Mouse (Mus musculus): ENCODE results near the gene Emc9. TPM values are rescaled to one million over a fixed set of nuclear protein-coding genes. Genes with fewer than 3 reads are reported as not detected.
A peak's percentile ranks its signal among the peaks of the same experiment; 100 is the strongest.

Emc9 gene
- polyA plus RNA-seq, 1 experiment, result 6.1 TPM

DNA sequence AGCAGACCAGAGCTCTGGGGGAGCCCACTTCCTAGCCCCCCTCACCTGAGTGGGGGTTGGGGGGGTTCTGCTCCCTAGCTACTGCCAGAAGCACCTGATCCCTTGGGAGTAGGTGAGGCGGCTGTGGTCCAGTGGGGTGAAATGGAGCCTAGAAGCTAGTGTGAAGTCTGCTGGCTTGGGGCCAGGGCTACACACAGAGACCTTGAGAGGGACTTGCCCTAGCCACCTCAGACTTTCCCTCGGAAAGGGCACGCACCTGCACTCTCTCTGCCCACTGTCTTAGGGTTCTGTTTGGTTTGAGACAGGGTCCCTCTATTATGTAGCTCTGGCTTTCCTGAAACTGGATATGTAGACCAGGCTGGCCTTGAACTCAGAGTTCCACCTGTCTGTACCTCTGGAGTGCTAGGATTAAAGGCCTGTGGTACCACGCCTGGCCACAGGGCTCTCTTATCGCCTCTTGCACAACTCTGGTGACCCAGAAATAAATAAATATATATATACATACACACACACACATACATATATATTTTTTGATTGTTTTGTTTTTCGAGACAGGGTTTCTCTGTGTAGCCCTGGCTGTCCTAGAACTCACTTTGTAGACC is 6.3 kb downstream of the Emc9 start:
- TF ChIP-seq POLR2A (IDR thresholded peaks at IDR 0.05; ENCODE audit: insufficient read depth, low read length) (no peak), CTCF (IDR thresholded peaks at IDR 0.05; ENCODE audit: low read depth, low read length) (no peak), EP300 (IDR thresholded peaks at IDR 0.05; ENCODE audit: insufficient read depth, low read depth, low read length) (no peak)
- Histone ChIP-seq H3K4me1 (ENCODE audit: control insufficient read depth, insufficient read depth, low read length) (peaks cover 11% of the 10 kb centered on the region), H3K27me3 (ENCODE audit: control insufficient read depth, insufficient read depth, low read length, poor library complexity, severe bottlenecking) (no peaks in the 10 kb centered on the region), H3K36me3 (ENCODE audit: control insufficient read depth, insufficient read depth, low read length, poor library complexity, severe bottlenecking) (peaks cover 9% of the 10 kb centered on the region), H3K27ac (ENCODE audit: insufficient read depth, low read length) (no peak overlapping the region), H3K9ac (ENCODE audit: low read depth, poor library complexity, severe bottlenecking) (peak overlapping the region; percentile 68), H3K9me3 (replicated peaks; ENCODE audit: control insufficient read depth, insufficient read depth, low read length, poor library complexity, severe bottlenecking) (no peaks in the 10 kb centered on the region), H3K4me3 (ENCODE audit: low read depth, low read length) (peak overlapping the region; percentile 82)

DNA sequence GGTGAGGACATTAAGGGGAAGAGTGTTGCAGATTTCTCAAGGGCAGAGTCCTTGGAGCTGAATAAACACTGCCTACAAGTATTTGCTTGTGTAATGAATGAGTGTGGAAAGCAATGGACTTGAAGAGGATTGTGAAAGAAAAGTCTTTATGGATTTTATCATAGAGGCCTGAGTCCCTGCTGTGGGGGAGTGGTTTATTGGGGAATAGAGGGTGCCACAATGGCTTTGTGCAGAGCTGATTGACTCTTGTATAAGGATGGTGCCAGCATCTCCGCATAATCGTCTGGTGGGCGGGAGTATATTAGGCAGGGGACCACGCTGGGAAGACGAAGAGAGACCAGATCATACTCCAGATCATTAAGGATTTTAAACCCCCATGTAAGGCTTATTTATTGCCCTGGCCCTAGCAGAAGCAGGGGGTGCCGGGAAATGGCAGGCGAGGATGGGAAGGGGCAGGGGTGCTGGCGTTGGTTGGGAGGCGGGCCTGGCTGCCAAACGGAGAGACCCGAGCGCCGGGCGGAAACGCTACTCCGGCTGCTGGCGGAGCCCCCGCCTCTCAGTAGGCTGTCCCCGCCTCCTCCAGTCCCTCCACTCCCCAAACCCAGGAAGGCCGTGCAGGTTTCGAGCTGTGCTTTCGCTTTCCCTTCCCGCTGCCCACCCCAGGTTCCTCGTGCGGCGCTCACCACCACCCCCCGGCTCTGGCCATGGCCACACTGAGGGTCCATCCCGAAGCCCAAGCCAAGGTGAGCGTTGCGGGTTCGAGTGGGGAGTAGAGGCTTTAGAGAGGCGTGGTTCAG is 7.0 kb downstream of the Emc9 start, which contains the start of gene Psme1:
Gene Psme1, plus strand, starts transcription at position 253 of the 797 bp plus-strand sequence.
- Histone ChIP-seq H3K4me1 (ENCODE audit: control insufficient read depth, insufficient read depth, low read length) (peaks cover 11% of the 10 kb centered on the region), H3K27ac (ENCODE audit: insufficient read depth, low read length) (0 out of 2 replicates have a peak within 1 kb of the TSS, but pooled peaks have one; percentile 2), H3K9ac (ENCODE audit: low read depth, poor library complexity, severe bottlenecking) (peak within 1 kb of the TSS; percentile 68), H3K9me3 (replicated peaks; ENCODE audit: control insufficient read depth, insufficient read depth, low read length, poor library complexity, severe bottlenecking) (no peaks in the 10 kb centered on the region), H3K27me3 (ENCODE audit: control insufficient read depth, insufficient read depth, low read length, poor library complexity, severe bottlenecking) (no peaks in the 10 kb centered on the region), H3K4me3 (ENCODE audit: low read depth, low read length) (peak within 1 kb of the TSS; percentile 82), H3K36me3 (ENCODE audit: control insufficient read depth, insufficient read depth, low read length, poor library complexity, severe bottlenecking) (peaks cover 9% of the 10 kb centered on the region)
- TF ChIP-seq CTCF (IDR thresholded peaks at IDR 0.05; ENCODE audit: low read depth, low read length), result no peak
- TF ChIP-seq POLR2A (IDR thresholded peaks at IDR 0.05; ENCODE audit: insufficient read depth, low read length), result peak; percentile 58

DNA sequence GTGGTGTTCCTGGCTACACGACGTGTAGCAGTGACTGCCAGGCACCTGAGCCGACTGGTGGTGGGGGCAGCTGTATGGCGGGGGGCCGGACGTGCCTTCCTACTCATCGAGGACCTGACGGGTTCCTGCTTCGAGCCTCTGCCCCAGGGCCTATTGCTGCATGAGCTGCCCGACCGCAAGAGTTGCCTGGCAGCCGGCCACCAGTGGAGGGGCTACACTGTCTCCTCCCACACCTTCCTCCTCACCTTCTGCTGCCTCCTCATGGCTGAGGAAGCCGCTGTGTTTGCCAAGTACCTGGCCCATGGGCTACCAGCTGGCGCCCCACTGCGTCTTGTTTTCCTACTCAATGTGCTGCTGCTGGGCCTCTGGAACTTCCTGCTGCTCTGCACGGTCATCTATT is 8.7 kb downstream of the Emc9 start:
- peak overlapping the region; percentile 46 for H3K9ac ChIP-seq (ENCODE audit: low read depth, poor library complexity, severe bottlenecking)

GRCm38 (mm10) chr14:55575711-55576110 is 9.4 kb downstream of the Emc9 start:
- no peaks in the 10 kb centered on the region for H3K9me3 ChIP-seq (replicated peaks; ENCODE audit: control insufficient read depth, insufficient read depth, low read length, poor library complexity, severe bottlenecking)
- no peaks in the 10 kb centered on the region for H3K27me3 ChIP-seq (ENCODE audit: control insufficient read depth, insufficient read depth, low read length, poor library complexity, severe bottlenecking)
- H3K4me3 ChIP-seq (ENCODE audit: low read depth, low read length), result 0 out of 2 replicates have a peak overlapping the region, but pooled peaks have one; percentile 1
- no peak overlapping the region for H3K27ac ChIP-seq (ENCODE audit: insufficient read depth, low read length)
- peak overlapping the region; percentile 46 for H3K9ac ChIP-seq (ENCODE audit: low read depth, poor library complexity, severe bottlenecking)
- peaks cover 2% of the 10 kb centered on the region for H3K36me3 ChIP-seq (ENCODE audit: control insufficient read depth, insufficient read depth, low read length, poor library complexity, severe bottlenecking)
- TF ChIP-seq CTCF (IDR thresholded peaks at IDR 0.05; ENCODE audit: low read depth, low read length) (no peak), POLR2A (IDR thresholded peaks at IDR 0.05; ENCODE audit: insufficient read depth, low read length) (no peak), EP300 (IDR thresholded peaks at IDR 0.05; ENCODE audit: insufficient read depth, low read depth, low read length) (no peak)
- peaks cover 11% of the 10 kb centered on the region for H3K4me1 ChIP-seq (ENCODE audit: control insufficient read depth, insufficient read depth, low read length)

More for the DNA sequence above, 8.7 kb downstream of the Emc9 start:
- Histone ChIP-seq H3K4me3 (ENCODE audit: low read depth, low read length) (peak overlapping the region; percentile 35), H3K36me3 (ENCODE audit: control insufficient read depth, insufficient read depth, low read length, poor library complexity, severe bottlenecking) (peaks cover 8% of the 10 kb centered on the region), H3K27me3 (ENCODE audit: control insufficient read depth, insufficient read depth, low read length, poor library complexity, severe bottlenecking) (no peaks in the 10 kb centered on the region), H3K27ac (ENCODE audit: insufficient read depth, low read length) (no peak overlapping the region), H3K4me1 (ENCODE audit: control insufficient read depth, insufficient read depth, low read length) (peaks cover 11% of the 10 kb centered on the region), H3K9me3 (replicated peaks; ENCODE audit: control insufficient read depth, insufficient read depth, low read length, poor library complexity, severe bottlenecking) (no peaks in the 10 kb centered on the region)
- TF ChIP-seq CTCF (IDR thresholded peaks at IDR 0.05; ENCODE audit: low read depth, low read length) (no peak), POLR2A (IDR thresholded peaks at IDR 0.05; ENCODE audit: insufficient read depth, low read length) (no peak), EP300 (IDR thresholded peaks at IDR 0.05; ENCODE audit: insufficient read depth, low read depth, low read length) (no peak)

DNA sequence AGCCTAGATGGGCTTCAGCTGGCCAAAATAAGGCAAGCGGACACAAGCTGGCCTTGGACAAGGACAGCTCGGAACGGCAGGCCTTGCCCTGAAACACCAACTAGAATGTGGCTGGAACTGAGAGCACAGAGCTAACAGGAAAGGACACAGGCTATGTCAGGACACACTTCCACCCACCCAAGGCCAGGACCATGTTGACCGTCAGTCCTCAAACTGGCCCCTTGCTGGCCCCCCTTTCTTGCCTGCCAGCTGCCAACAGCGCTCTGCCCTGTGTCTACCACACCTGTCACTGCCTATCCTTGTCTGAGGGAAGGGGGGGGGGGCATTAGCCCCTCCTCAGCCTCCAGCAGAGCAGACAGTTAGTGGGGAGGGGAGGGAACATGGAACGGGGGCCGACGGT is 9.8 kb downstream of the Emc9 start, which contains the start of gene Fitm1:
Gene Fitm1, plus strand, starts transcription at position 316 of the 400 bp plus-strand sequence.
- Histone ChIP-seq H3K27me3 (ENCODE audit: control insufficient read depth, insufficient read depth, low read length, poor library complexity, severe bottlenecking) (no peaks in the 10 kb centered on the region), H3K36me3 (ENCODE audit: control insufficient read depth, insufficient read depth, low read length, poor library complexity, severe bottlenecking) (no peaks in the 10 kb centered on the region; the same call in 1 of the 2 replicates), H3K4me1 (ENCODE audit: control insufficient read depth, insufficient read depth, low read length) (peaks cover 11% of the 10 kb centered on the region), H3K4me3 (ENCODE audit: low read depth, low read length) (peak within 1 kb of the TSS; percentile 35), H3K27ac (ENCODE audit: insufficient read depth, low read length) (no peak within 1 kb of the TSS), H3K9ac (ENCODE audit: low read depth, poor library complexity, severe bottlenecking) (peak within 1 kb of the TSS; percentile 46), H3K9me3 (replicated peaks; ENCODE audit: control insufficient read depth, insufficient read depth, low read length, poor library complexity, severe bottlenecking) (no peaks in the 10 kb centered on the region)
- TF ChIP-seq EP300 (IDR thresholded peaks at IDR 0.05; ENCODE audit: insufficient read depth, low read depth, low read length) (no peak), CTCF (IDR thresholded peaks at IDR 0.05; ENCODE audit: low read depth, low read length) (no peak), POLR2A (IDR thresholded peaks at IDR 0.05; ENCODE audit: insufficient read depth, low read length) (no peak)

Measured in ES-Bruce4 (cell line).